Mouse (Mus musculus) ovary, postnatal 10 days (tissue): ENCODE data around the gene Rbms1.

Experiments
- DNase-seq: peaks from one replicate; pipeline ENCODE4 v3.0.0; 2022; ENCODE audit warnings: low spot score

Rbms1 gene

DNA sequence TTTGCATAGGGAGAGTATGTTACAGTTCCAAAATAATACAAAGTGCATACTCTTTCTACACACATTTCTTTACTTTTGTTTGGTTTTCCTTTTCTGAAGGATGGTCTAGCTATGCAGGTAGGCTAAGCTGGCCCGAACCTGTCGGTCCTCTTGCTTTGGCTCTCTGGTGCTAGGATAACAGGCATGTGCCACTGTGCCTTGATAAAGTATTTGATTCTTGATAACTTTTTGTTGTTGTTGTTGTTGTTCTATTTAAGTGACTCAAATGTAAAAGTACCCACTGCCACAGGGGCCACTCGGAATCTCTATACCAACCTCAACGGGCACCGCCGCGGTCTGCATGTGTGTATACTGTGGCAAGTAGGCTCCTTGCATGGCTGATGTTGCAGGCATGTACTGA lies 207.9 kb downstream of the Rbms1 start:
- DNase-seq, result no peak

- DNase-seq, result no peak
Observed at GRCm38 (mm10) chr2:60751274-60751673, 211.7 kb downstream of the Rbms1 start.

- DNase-seq, result no peak
Observed at GRCm38 (mm10) chr2:60750591-60750990, 212.4 kb downstream of the Rbms1 start.

GRCm38 (mm10) chr2:60748585-60748984 lies 214.4 kb downstream of the Rbms1 start:
- no peak for DNase-seq

DNA sequence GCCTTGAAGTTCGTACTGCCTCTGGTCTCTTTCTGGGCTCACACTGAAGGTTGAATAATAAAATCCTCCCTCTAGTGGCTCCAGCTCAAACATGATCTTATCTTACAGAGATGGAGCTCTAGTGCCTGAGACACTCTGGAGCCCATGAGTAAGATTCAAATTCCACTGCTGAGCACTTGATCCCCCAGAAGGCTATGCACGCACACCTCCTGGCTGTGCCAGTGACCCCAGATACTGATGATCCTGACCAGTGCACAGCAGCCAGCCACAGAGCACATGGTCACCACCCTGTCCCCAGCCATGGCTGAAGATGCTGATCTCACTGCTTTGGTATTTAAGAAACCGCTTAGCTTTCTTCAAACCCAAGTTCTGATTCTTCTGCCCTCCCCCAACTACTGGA lies 215.4 kb downstream of the Rbms1 start:
- no peak for DNase-seq

GRCm38 (mm10) chr2:60744674-60745073 lies 218.3 kb downstream of the Rbms1 start:
- no peak for DNase-seq

DNA sequence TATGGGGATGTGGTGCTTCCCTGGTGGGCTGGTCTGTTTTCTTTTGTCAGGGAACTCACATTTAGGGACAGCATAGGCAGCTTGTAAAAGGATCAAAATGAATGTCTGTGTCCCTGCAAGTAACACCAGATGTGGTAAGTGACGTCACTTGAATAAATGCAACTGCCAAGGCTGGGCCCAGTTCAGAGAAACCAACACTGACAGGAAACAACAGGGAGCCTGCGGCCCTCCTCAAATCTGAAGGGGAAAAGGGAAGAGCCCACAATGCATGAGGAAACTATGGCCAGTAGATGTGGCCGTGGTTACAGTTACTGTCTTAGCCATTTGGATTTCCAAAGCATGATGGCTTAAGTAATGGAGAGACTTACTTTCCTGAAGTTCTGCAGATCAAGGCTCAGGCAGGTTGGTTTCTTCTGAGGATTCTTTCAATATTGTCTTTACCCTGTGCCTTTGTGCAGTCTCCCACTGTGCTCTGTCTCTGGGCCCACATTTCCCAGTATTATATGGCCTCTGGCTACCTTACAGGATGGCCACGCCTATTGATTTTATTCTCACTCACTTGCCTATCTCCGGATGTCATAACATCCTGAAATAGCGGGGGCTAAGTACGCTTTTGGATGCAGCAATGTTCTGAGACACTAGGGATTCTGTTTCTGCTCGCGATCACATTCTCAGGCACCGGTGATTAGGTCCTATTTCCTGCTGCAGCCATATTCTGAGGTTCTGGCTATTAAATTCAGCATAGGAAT lies 223.4 kb downstream of the Rbms1 start:
- DNase-seq, result no peak

DNA sequence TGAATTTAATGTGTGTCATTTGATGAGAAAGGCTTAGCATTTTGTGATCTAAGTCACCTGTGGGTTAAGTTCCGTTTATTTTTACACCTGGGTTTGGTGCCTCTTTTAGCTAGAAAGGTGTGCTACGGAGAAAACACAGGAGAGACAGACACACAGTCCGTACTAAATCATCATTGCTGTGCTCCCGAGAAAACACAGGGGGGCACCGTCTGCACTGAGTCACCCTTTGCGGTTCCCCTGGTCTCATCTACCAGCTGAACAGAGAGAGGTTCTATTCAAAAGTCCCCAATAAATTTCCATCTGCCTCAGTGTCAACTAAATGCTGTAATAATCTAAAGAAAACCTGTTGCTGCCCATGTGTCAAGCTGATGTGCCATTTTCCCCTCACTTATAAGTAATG lies 232.1 kb downstream of the Rbms1 start:
- no peak for DNase-seq

GRCm38 (mm10) chr2:60730024-60730423 lies 233.0 kb downstream of the Rbms1 start:
- DNase-seq, result no peak

DNA sequence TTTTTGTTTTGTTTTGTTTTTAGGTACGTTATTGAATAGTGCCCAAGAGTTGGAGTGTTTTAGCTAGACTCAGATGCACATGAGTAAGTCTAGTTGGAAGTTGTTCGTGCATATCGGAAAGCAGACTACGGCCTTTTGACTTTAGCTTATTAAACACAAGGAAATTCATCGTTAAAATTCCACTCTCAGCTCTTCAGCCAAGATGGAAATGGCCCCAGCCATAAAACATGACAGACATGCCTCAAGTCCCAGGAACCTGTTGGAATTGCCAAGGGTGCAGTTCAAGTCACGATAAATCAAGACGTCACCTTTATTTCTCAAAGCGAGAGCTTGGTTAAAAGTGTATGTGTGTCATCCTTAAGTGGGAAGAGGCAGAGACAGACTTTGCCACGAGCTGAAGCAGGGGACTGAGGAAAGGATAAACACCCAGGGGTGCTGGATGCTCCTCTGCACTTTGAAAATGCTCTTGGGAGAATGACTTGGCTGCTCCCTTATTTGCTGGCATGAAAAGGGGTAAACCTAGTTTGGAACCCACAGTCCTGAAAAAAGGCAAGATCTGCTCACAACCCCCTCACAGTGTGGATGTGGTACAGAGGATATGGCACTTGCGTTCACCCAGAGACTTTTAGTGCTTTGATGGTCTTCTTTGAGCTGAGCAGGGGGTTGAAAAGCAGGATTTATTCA lies 233.9 kb downstream of the Rbms1 start:
- no peak for DNase-seq

GRCm38 (mm10) chr2:60724660-60725059 lies 238.3 kb downstream of the Rbms1 start:
- no peak for DNase-seq

DNA sequence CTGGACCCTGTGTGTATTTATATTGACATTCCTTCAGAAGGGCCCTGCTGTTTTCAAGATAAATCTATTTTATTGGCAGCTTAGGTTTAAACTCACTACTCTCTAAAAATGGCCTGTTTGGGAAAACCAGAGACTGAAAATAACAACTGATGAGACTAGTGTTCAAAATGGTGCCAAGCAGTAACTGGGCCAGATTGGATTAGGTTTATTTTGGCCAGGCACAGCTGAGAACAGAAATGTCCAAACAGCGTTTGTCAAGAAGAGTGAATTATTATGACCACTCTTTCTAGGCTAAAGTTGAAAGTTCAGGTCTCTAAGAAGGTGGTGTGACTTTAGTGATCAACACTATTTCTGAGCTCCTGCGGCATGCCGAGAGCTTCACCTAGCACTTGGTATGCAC lies 240.0 kb downstream of the Rbms1 start:
- DNase-seq, result no peak

DNA sequence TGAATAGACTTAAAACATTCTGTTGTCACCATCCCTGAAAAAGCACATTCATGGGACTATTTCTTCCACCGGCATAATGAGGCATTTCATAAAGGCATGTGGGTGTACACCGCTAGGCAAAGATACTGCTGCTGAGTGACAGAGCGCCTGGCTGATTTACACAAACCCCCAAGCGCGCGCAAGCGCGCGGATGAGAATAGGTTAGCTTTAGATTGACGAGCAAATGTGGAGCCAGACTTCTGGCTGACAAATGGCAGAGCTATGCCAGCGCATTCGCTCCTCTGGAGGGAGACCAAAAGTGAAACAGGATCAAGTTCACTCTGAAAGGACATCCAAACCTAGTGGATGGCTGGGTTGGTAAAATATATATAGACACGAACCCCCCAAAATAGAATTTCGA lies 240.5 kb downstream of the Rbms1 start, which contains the start of gene Itgb6:
Gene Itgb6 (minus strand): TSS at position 130 of the 400 bp plus-strand sequence.
- no peak for DNase-seq

GRCm38 (mm10) chr2:60720906-60721305 lies 242.1 kb downstream of the Rbms1 start:
- DNase-seq, result no peak

GRCm38 (mm10) chr2:60720205-60720604 lies 242.8 kb downstream of the Rbms1 start:
- no peak for DNase-seq

DNA sequence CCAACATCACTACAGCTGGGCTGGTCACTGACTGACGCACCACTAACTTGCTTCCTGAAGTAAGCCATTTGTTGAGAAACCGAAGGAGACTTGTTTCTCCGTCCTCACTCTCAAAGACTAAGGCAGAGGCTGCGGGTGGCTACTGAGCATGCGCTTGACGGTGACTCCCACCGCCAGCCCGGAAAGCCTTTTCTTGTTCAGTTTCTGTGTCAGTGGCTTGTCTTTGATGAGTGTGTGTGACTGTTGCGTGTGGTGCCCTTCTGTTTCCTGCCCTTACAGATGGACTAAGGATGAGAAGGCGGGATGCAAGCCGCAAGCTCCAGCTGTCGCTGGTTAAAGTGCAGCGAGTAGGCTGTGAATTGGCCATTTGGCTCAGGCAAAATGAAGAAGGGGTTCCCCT lies 245.6 kb downstream of the Rbms1 start:
- DNase-seq, result no peak

- no peak for DNase-seq
Observed at GRCm38 (mm10) chr2:60716549-60716948, 246.4 kb downstream of the Rbms1 start.

- DNase-seq, result no peak
Observed at GRCm38 (mm10) chr2:60715771-60716170, 247.2 kb downstream of the Rbms1 start.

DNA sequence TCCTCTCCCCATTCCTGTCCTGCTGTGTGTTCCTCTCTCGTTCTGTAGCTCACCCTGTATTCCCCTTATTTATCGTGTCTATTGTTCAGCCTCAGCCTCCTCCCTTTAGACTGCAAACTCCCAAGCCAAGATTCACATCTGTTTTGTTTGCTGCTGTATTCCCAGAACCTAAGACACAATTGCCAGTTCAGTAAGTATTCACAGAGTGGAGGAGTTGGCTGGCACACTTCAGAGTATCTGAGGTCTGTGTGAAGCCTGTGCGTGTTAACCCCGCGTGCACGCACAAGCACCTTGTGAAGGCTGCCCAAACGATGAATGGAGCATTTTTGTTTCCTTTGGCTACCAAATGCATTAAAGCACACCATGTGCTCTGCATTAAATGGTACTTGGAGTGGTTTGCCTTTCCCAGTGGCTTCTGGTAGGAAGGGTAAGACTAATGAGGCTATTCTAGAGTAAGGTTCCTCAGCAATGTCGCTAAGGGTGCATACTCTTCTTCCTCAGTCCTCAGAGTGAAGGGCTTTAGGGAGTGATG lies 248.0 kb downstream of the Rbms1 start:
- no peak for DNase-seq

DNA sequence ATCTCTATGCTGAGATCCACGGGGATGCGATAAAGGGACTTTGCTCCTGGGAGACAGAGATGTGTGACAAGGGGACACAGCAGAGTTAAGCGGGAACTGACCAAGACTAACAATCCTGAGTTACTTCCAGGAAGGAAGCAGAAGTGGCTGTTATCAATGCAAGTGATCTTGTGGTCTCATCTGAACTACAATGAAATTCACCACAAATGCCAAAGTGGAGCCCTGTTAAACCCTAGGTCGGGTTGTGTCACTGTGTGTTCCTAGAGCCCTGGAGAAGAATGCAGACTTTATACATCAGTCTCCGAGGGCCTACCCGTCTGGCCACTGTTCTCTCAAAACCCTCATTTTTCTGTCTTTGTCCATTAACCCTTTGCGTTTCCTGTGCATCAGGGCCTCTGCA lies 248.5 kb downstream of the Rbms1 start:
- no peak for DNase-seq

GRCm38 (mm10) chr2:60713857-60714256 lies 249.1 kb downstream of the Rbms1 start:
- DNase-seq, result no peak

DNA sequence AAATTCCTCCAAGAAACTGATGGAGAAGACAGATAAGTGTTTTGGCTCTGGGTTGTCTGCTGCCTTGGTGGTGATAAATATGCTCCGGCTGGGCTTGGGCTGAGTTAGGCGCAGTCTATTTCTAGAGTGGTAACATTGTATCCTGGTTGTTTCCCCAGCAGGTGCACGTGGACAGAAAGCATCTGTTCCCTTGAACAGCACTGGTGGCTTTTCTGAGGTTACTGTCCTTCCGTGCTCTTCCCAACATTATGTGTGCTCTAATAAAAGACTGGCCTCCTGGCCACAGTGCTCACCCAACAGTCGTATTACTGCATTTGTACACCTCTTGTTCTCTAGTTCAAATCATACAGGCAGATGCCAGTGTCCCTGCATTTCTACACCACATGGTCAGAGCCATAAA lies 250.1 kb downstream of the Rbms1 start:
- no peak for DNase-seq

DNA sequence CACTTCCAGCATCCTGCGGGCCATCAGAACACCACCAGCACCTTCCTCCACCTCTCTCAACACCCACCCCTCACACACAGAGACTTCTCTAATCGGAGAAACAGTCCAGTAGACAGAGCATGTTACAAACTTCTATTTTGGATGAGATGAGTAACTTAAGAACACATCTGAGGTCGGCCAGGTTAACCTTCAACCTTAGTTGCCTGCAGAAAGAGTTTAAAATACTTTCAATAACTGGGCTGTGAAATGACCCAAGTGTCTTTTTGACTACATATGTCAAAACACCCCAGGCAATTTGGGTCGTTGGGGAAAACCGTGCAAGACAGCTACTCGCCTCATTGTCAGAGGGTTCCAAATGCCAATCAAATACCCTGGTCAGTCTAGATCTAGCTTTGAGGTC lies 250.5 kb downstream of the Rbms1 start:
- no peak for DNase-seq
